20 mouse cellular contexts compared by ENCODE assay signal in genomic region chr1:150065684-150066083, GRCm38 (mm10). TPM values are rescaled to one million over a fixed set of nuclear protein-coding genes. Genes with fewer than 3 reads are reported as not detected.
DNase-seq lines count a peak whose midpoint lies in the region; ATAC-seq and TF ChIP-seq lines count a peak whose summit lies in the region.
"Had no signal": no experiment of that assay in that cellular context is flagged by ENCODE, and none has a peak within 500 bp of the region (broad histone marks: within the 10 kb centered on the region; RNA-seq: fewer than 3 reads in every experiment).

No protein-coding gene starts in this region.

- 89% methylated on average over 1 of the region's 1 CpGs for WGBS in forebrain, embryonic 13.5 days
- 83% methylated on average over 1 of the region's 1 CpGs for WGBS in heart, adult 2 months

- no peak overlapping the region for H3K9ac ChIP-seq in forebrain, embryonic 13.5 days
- no peak overlapping the region for H3K9ac ChIP-seq in heart, adult 2 months (ENCODE audit: low read depth, low read length)
- H3K9ac ChIP-seq: embryonic facial prominence, embryonic 13.5 days; embryonic facial prominence, embryonic 15.5 days had no signal

- H3K27me3 ChIP-seq in forebrain, embryonic 13.5 days = no peaks in the 10 kb centered on the region
- no peaks in the 10 kb centered on the region for H3K27me3 ChIP-seq in heart, adult 2 months (ENCODE audit: control insufficient read depth, insufficient read depth, low read length)
- H3K27me3 ChIP-seq: embryonic facial prominence, embryonic 13.5 days; embryonic facial prominence, embryonic 15.5 days had no signal

- no peaks in the 10 kb centered on the region for H3K36me3 ChIP-seq in forebrain, embryonic 13.5 days (ENCODE audit: poor library complexity, severe bottlenecking)
- H3K36me3 ChIP-seq in heart, adult 2 months (ENCODE audit: control insufficient read depth, insufficient read depth, low read length) = no peaks in the 10 kb centered on the region
- H3K36me3 ChIP-seq: embryonic facial prominence, embryonic 13.5 days; embryonic facial prominence, embryonic 15.5 days had no signal

- no peaks in the 10 kb centered on the region for H3K9me3 ChIP-seq in forebrain, embryonic 13.5 days (replicated peaks)
- H3K9me3 ChIP-seq: embryonic facial prominence, embryonic 13.5 days; embryonic facial prominence, embryonic 15.5 days had no signal

- no peak overlapping the region for H3K4me3 ChIP-seq in forebrain, embryonic 13.5 days
- no peak overlapping the region for H3K4me3 ChIP-seq in layer of hippocampus, adult 2 months
- H3K4me3 ChIP-seq in heart, adult 2 months = no peak overlapping the region
- H3K4me3 ChIP-seq: embryonic facial prominence, embryonic 13.5 days; embryonic facial prominence, embryonic 15.5 days had no signal

- H3K27ac ChIP-seq in forebrain, embryonic 13.5 days = no peak overlapping the region
- no peak overlapping the region for H3K27ac ChIP-seq in layer of hippocampus, adult 2 months
- no peak overlapping the region for H3K27ac ChIP-seq in heart, adult 2 months
- H3K27ac ChIP-seq: embryonic facial prominence, embryonic 13.5 days; embryonic facial prominence, embryonic 15.5 days had no signal

- H3K79me2 ChIP-seq in heart, adult 2 months (replicated peaks; ENCODE audit: control insufficient read depth, insufficient read depth, low read length) = no peaks in the 10 kb centered on the region

- ATAC-seq in granulocyte monocyte progenitor cell, adult 5-6 weeks (replicated peaks; ENCODE audit: poor library complexity, severe bottlenecking) = peak; percentile 70
- peak; percentile 58 for ATAC-seq in megakaryocyte progenitor cell, adult 5-6 weeks (replicated peaks; ENCODE audit: poor library complexity)
- no peak for ATAC-seq in forebrain, embryonic 13.5 days
- ATAC-seq: forebrain, embryonic 14.5 days; forebrain, embryonic 16.5 days had no signal

- DNase-seq in 416B (ENCODE audit: low read depth) = peak; percentile 38
- no peak for DNase-seq in layer of hippocampus, adult 2 months (ENCODE audit: low spot score in 2 of 2)
- DNase-seq in heart, adult 2 months = no peak
- DNase-seq: adrenal gland, adult 8-10 months; adrenal gland, postnatal 14 days; adrenal gland, postnatal 36 days; cerebellum, adult 11-12 months; cerebellum, adult 2 months; cerebellum, adult 9-10 months; cerebellum, postnatal 14 days; cerebellum, postnatal 36 days; embryo, embryonic 11 days had no signal

- H3K4me2 ChIP-seq in forebrain, embryonic 13.5 days = no peak overlapping the region
- H3K4me2 ChIP-seq: embryonic facial prominence, embryonic 13.5 days; embryonic facial prominence, embryonic 15.5 days had no signal

- TF ChIP-seq CTCF in layer of hippocampus, adult 2 months (conservative IDR thresholded peaks at IDR 0.05) = no peak
- TF ChIP-seq CTCF in heart, adult 2 months (IDR thresholded peaks at IDR 0.05) = no peak

- TF ChIP-seq EP300 in heart, adult 2 months (IDR thresholded peaks at IDR 0.05; ENCODE audit: insufficient read depth, low read depth, low read length) = no peak

- no peak for TF ChIP-seq POLR2A in heart, adult 2 months (IDR thresholded peaks at IDR 0.05; ENCODE audit: insufficient read depth, low read depth, low read length)

- no peaks in the 10 kb centered on the region for H3K4me1 ChIP-seq in forebrain, embryonic 13.5 days
- H3K4me1 ChIP-seq in heart, adult 2 months (ENCODE audit: control insufficient read depth, insufficient read depth, low read length) = no peaks in the 10 kb centered on the region
- H3K4me1 ChIP-seq: embryonic facial prominence, embryonic 13.5 days; embryonic facial prominence, embryonic 15.5 days had no signal

- intact Hi-C loops in heart, adult 2 months (cut with DNase I) = no loop called here

RNA-seq across cellular contexts. Expression of gene Ptgs2, which starts 34.1 kb away (rescaled TPM):
- 0.79 TPM in 1 of 2 replicates, not detected in the other for total RNA-seq in granulocyte monocyte progenitor cell, adult 5-6 weeks (2014; fragmentation: Nextera tagmentation)
- 1.3 and 2.5 TPM in 2 replicates for total RNA-seq in granulocyte monocyte progenitor cell, adult 5-6 weeks (2017)
- total RNA-seq in megakaryocyte progenitor cell, adult 5-6 weeks (2015) = 1.3 and 5.8 TPM in 2 replicates
- total RNA-seq in megakaryocyte progenitor cell, adult 5-6 weeks (2017) = 2.0 and 2.6 TPM in 2 replicates
- polyA plus RNA-seq in forebrain, embryonic 13.5 days (2015; fragmentation: Nextera tagmentation; extraction: Ambion mirVana) = 0.09 TPM in 1 of 2 replicates, not detected in the other
- total RNA-seq in layer of hippocampus, adult 2 months (2021) = 10 to 100 TPM; 19.8 to 21.0 TPM
- total RNA-seq in heart, adult 2 months (2021) = under 1 TPM; 0.57 to 0.66 TPM
- 0.57 and 0.82 TPM in 2 replicates for polyA plus RNA-seq in heart, adult 2 months (2012; rRNA removed)
- total RNA-seq: MEL had no signal
- polyA plus RNA-seq: forebrain, embryonic 14.5 days; forebrain, embryonic 16.5 days had no signal
